Mouse (Mus musculus) CD4-positive naive resting alpha-beta T cell, adult 76 days (primary cell): Measurements from ENCODE around the gene Sigirr. TPM values are rescaled to one million over a fixed set of nuclear protein-coding genes. Genes with fewer than 3 reads are reported as not detected.

Experiments used
- total RNA-seq: library from RNA; stranded (reverse); gene quantifications from one replicate; pipeline ENCODE4 v1.2.4, GENCODE M21; 2023

Sigirr gene
- 56.4 TPM for total RNA-seq

GRCm38 (mm10) chr7:141099911-141100691 is at the start of gene Sigirr:
TSS of gene Sigirr (minus strand) at chr7:141100572.

GRCm38 (mm10) chr7:141122245-141122644 is 21.9 kb upstream of the Sigirr start, which contains the start of gene Ptdss2:
TSS of gene Ptdss2 (plus strand) at chr7:141122382.

DNA sequence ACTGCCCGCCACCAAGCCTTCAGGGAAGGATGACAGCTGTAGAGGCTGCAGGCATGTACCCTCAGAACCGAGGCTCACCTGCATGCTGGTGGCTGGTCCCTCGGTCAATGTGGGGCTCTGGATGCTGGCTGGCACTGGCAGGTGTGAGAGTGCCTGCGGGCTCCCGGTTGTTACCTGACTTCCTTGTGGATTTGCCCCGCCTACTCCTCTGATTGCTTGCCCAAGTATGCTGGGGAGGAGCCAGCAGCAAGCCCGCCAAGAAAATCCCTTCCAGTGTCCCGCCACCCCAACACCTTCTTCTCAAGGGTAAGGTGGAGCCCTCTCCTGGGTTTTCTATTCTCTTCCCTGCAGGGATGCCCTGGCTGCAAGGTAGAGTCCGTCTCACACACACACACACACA is 17.3 kb upstream of the Sigirr start, which contains the start of gene Ano9:
TSS of gene Ano9 (minus strand) at position 171 of the 400 bp plus-strand sequence.

GRCm38 (mm10) chr7:141077841-141078240 is 22.5 kb downstream of the Sigirr start, which contains the start of gene Pkp3:
TSS of gene Pkp3 (plus strand) at chr7:141078218.

GRCm38 (mm10) chr7:141060426-141061242 is 39.7 kb downstream of the Sigirr start, which contains the start of gene B4galnt4:
TSS of gene B4galnt4 (plus strand) at chr7:141061104.

Other genes with a start within 250 kb of the Sigirr start
- not detected for gene Gm45785, start 244.2 kb downstream of the Sigirr start, total RNA-seq
- gene Ric8a, start 243.6 kb downstream of the Sigirr start, total RNA-seq: 101 TPM
- gene Bet1l, start 243.0 kb downstream of the Sigirr start, total RNA-seq: 32.4 TPM
- 67.4 TPM for gene Psmd13, start 218.6 kb downstream of the Sigirr start, total RNA-seq
- 6.3 TPM for gene Sirt3, start 218.3 kb downstream of the Sigirr start, total RNA-seq
- not detected for gene Cox8b, start 200.1 kb downstream of the Sigirr start, total RNA-seq
- gene Nlrp6, start 179.7 kb downstream of the Sigirr start, total RNA-seq: not detected
- gene Pgghg, start 159.2 kb downstream of the Sigirr start, total RNA-seq: 12.4 TPM
- not detected for gene Ifitm5, start 150.3 kb downstream of the Sigirr start, total RNA-seq
- gene Gm45717, start 144.6 kb downstream of the Sigirr start, total RNA-seq: not detected
- 12.7 TPM for gene Ifitm2, start 144.6 kb downstream of the Sigirr start, total RNA-seq
- not detected for gene Ifitm1, start 133.4 kb downstream of the Sigirr start, total RNA-seq
- 6.7 TPM for gene Ifitm3, start 89.8 kb downstream of the Sigirr start, total RNA-seq
- gene Ifitm6, start 82.6 kb downstream of the Sigirr start, total RNA-seq: 1.6 TPM
- gene Gm17387, start 71.4 kb downstream of the Sigirr start, total RNA-seq: not detected
- gene B4galnt4, start 39.5 kb downstream of the Sigirr start, total RNA-seq: 1.4 TPM
- 35.3 TPM for gene Pkp3, start 22.4 kb downstream of the Sigirr start, total RNA-seq
- not detected for gene Ano9, start 17.2 kb upstream of the Sigirr start, total RNA-seq
- gene Ptdss2, start 21.8 kb upstream of the Sigirr start, total RNA-seq: 6.5 TPM
- gene Rnh1, start 72.3 kb upstream of the Sigirr start, total RNA-seq: 44.3 TPM
- 23.0 TPM for gene Hras, start 93.4 kb upstream of the Sigirr start, total RNA-seq
- 2.1 TPM for gene Lrrc56, start 93.6 kb upstream of the Sigirr start, total RNA-seq
- 2.8 TPM for gene Lmntd2, start 113.5 kb upstream of the Sigirr start, total RNA-seq
- gene Rassf7, start 115.3 kb upstream of the Sigirr start, total RNA-seq: 10.6 TPM
- 154 TPM for gene Phrf1, start 128.2 kb upstream of the Sigirr start, total RNA-seq
- gene Irf7, start 165.9 kb upstream of the Sigirr start, total RNA-seq: 62.5 TPM
- gene Cdhr5, start 176.2 kb upstream of the Sigirr start, total RNA-seq: not detected
- not detected for gene Sct, start 178.6 kb upstream of the Sigirr start, total RNA-seq
- gene Drd4, start 191.4 kb upstream of the Sigirr start, total RNA-seq: not detected
- gene Deaf1, start 227.1 kb upstream of the Sigirr start, total RNA-seq: 56.9 TPM
- 22.6 TPM for gene Tmem80, start 227.2 kb upstream of the Sigirr start, total RNA-seq
- not detected for gene Eps8l2, start 238.3 kb upstream of the Sigirr start, total RNA-seq